Mouse (Mus musculus): ENCODE results near the gene Sugp1. TPM values are rescaled to one million over a fixed set of nuclear protein-coding genes. Genes with fewer than 3 reads are reported as not detected.

Sugp1 gene
- polyA plus RNA-seq, 1 experiment: 53.3 TPM

- no peak for TF ChIP-seq GATA1 (IDR thresholded peaks at IDR 0.05; ENCODE audit: low read length)
Observed at GRCm38 (mm10) chr8:70087836-70088650, 45.4 kb downstream of the Sugp1 start.

DNA sequence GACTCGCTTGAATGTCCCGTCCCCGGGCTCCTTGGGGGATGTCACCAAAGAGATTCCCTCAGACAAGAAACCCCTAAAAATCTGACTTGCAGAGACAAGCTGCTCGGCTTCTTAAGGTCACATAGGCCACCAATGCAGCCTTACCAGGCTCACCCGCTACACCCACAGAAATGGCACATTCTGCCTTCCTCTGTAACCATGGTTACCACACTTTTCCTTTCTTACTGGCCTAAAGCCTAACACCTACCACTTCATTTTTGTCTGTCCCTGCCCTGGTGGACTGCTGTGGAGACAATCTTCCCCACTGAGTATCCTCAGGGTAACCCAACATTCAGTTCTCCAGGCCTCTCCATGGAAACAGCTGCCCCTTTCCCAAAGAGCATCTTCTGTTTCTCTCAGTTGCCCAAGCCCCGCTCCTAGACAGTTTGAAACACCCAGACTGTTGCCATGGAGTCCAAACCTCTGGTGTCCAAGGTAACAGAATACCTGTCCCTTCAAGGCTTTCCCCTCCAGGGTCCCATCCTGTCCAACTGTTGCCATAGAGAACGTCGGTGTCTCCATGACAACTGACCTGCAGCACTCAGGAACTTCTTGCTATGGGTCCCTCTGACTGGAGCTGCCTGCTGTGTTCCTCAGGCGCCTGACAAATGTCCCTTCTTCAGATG lies 46.8 kb downstream of the Sugp1 start:
- no peak for TF ChIP-seq GATA1 (IDR thresholded peaks at IDR 0.05; ENCODE audit: low read length)

GRCm38 (mm10) chr8:70092786-70093185 lies 50.2 kb downstream of the Sugp1 start:
- no peak for TF ChIP-seq GATA1 (IDR thresholded peaks at IDR 0.05; ENCODE audit: low read length)

- no peak for TF ChIP-seq GATA1 (IDR thresholded peaks at IDR 0.05; ENCODE audit: low read length)
Observed at GRCm38 (mm10) chr8:70099276-70099675, 56.7 kb downstream of the Sugp1 start.

GRCm38 (mm10) chr8:70100241-70100640 lies 57.6 kb downstream of the Sugp1 start:
- no peak for TF ChIP-seq GATA1 (IDR thresholded peaks at IDR 0.05; ENCODE audit: low read length)

DNA sequence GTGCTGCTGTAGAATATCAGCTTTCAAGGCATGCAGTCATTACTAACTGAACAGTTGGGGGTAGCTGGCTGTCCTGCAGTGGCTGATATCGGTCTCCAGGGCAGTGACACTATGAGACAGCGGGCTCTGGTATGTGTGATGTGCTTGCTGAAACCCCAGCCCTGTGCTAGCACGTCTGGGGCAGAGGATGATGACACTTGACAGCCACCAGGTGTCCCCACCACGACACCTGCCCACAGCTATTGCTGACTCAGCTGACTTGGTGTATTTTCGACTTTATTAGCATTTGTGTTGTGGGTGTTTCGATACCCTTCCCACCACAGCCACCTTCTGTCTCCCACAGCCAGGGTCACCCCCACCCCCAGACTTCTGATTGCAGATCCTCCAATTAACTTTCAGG lies 61.9 kb downstream of the Sugp1 start:
- TF ChIP-seq GATA1 (IDR thresholded peaks at IDR 0.05; ENCODE audit: low read length): no peak

DNA sequence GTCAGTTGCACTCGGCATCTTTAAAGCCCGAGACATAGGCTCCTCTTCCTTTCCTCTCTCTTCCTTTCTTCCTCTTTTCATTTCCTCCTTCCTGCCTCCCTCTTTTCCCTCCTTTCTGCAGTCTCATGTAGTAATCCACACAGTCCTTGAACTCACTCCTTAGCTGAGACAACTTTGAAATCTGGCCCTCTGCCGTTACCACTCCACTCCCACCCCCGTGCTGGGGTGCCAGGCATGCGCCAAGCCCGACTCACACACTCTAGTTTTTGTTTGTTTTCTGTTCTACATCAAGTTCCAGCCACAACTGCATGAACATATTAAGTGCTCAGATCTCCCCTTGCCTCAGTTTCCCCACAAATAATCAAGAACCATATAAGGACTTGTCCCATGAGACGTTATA lies 62.3 kb downstream of the Sugp1 start:
- TF ChIP-seq GATA1 (IDR thresholded peaks at IDR 0.05; ENCODE audit: low read length): no peak

DNA sequence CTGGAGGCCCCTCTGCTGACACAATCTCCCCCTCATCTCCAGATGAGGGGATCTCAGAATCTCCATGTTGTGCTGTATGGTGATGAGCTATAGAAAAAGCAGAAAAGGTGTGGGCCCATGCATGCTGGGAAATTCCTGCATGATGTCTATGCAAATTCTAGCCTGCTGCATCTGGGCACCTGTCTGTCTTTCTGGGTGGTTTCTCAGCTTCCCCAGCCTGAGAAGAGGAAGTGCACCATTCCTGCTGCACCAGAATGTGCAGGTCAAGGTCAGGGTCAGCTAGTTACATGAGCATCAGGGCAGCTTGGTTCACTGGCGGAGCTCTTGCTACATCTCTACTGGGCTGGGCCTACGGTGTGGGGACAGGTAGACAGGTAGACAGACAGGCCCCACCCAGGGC lies 67.8 kb downstream of the Sugp1 start:
- no peak for TF ChIP-seq GATA1 (IDR thresholded peaks at IDR 0.05; ENCODE audit: low read length)

DNA sequence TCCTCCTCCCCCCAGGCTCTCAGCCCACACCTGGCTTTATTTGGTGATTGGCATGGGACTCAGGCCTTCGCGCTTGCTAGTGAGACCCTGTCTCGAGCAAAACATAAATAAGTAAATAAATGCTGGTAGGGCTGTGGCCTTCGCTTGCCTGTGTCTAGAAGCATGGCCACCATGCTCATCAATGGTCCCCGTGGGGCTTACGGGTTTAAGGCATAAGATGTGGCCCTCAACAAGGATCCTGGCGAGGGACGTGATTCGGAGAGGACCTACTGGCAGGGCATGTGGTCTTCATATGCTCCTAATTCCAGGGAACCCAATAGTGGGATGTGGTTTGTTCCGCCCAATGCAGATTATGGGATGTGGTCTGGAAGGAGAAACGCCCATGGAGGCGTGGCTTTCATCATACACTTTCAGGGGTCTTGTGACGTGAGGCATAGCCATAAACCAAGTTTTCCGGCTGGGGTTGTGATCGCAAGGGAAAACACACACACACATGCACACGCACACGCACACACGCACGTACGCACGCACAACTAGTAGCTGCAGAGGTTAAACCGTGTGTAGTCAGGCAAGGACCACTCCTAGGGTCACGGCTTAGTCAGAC lies 68.7 kb downstream of the Sugp1 start:
- TF ChIP-seq GATA1 (IDR thresholded peaks at IDR 0.05; ENCODE audit: low read length): no peak

GRCm38 (mm10) chr8:70112401-70113016 lies 69.9 kb downstream of the Sugp1 start:
- no peak for TF ChIP-seq GATA1 (IDR thresholded peaks at IDR 0.05; ENCODE audit: low read length)

DNA sequence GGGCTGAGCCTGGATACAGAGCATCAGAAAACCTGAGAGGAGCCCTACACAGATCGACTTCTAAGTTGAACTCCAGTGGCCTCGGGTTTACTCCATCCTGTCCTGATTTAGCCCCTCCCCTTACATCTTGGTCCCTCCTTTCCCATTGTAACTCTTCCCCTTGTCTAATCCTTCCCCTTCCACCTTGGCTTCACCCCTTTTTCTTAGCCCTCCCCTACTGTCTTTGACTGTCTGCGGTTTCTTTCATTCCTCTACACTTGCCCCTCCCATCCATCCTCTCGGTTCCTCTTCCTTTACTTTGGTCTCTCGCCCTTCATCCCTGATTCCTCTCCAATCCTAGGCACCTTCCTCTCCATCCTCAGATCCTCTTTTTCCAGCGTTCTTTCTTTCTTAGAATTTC lies 71.9 kb downstream of the Sugp1 start:
- TF ChIP-seq GATA1 (IDR thresholded peaks at IDR 0.05; ENCODE audit: low read length): no peak

GRCm38 (mm10) chr8:70114892-70115291 lies 72.3 kb downstream of the Sugp1 start:
- TF ChIP-seq GATA1 (IDR thresholded peaks at IDR 0.05; ENCODE audit: low read length): no peak

GRCm38 (mm10) chr8:70117611-70118010 lies 75.0 kb downstream of the Sugp1 start:
- no peak for TF ChIP-seq GATA1 (IDR thresholded peaks at IDR 0.05; ENCODE audit: low read length)

- TF ChIP-seq GATA1 (IDR thresholded peaks at IDR 0.05; ENCODE audit: low read length): no peak
Observed at GRCm38 (mm10) chr8:70118726-70119700, 76.4 kb downstream of the Sugp1 start.

GRCm38 (mm10) chr8:70120667-70121066 lies 78.1 kb downstream of the Sugp1 start, which contains the start of gene Ncan:
TSS of gene Ncan (minus strand) at chr8:70120873.
- no peak for TF ChIP-seq GATA1 (IDR thresholded peaks at IDR 0.05; ENCODE audit: low read length)

Other genes starting within 250 kb of the Sugp1 start
- 29.1 and 44.6 TPM in 2 replicates for gene Gmip, start 234.1 kb upstream of the Sugp1 start, polyA plus RNA-seq (2012)
- gene Lpar2, start 220.4 kb upstream of the Sugp1 start, polyA plus RNA-seq (2012): 0.38 and 0.43 TPM in 2 replicates
- gene Pbx4, start 210.3 kb upstream of the Sugp1 start, polyA plus RNA-seq (2012): 3.3 and 4.0 TPM in 2 replicates
- 0.02 and 0.03 TPM in 2 replicates for gene Cilp2, start 155.1 kb upstream of the Sugp1 start, polyA plus RNA-seq (2012)
- 0.13 and 0.17 TPM in 2 replicates for gene Tssk6, start 140.6 kb upstream of the Sugp1 start, polyA plus RNA-seq (2012)
- 148 and 187 TPM in 2 replicates for gene Ndufa13, start 140.3 kb upstream of the Sugp1 start, polyA plus RNA-seq (2012)
- gene Yjefn3, start 140.1 kb upstream of the Sugp1 start, polyA plus RNA-seq (2012): 4.4 and 7.0 TPM in 2 replicates
- gene Gatad2a, start 46.4 kb upstream of the Sugp1 start, polyA plus RNA-seq (2012): 79.8 and 115 TPM in 2 replicates
- gene Mau2, start 79 bp upstream of the Sugp1 start, polyA plus RNA-seq (2012): 44.0 and 45.1 TPM in 2 replicates
- 0.08 TPM in 1 of 2 replicates, not detected in the other for gene Tm6sf2, start 30.1 kb downstream of the Sugp1 start, polyA plus RNA-seq (2012)
- gene Hapln4, start 40.6 kb downstream of the Sugp1 start, polyA plus RNA-seq (2012): not detected in 2 replicates
- not detected in 2 replicates for gene Ncan, start 78.1 kb downstream of the Sugp1 start, polyA plus RNA-seq (2012)
- gene Nr2c2ap, start 88.5 kb downstream of the Sugp1 start, polyA plus RNA-seq (2012): 17.2 and 17.9 TPM in 2 replicates
- gene Rfxank, start 96.3 kb downstream of the Sugp1 start, polyA plus RNA-seq (2012): 3.2 and 6.5 TPM in 2 replicates
- gene Borcs8, start 96.7 kb downstream of the Sugp1 start, polyA plus RNA-seq (2012): 20.5 and 52.7 TPM in 2 replicates
- 2.7 and 3.6 TPM in 2 replicates for gene Mef2b, start 96.9 kb downstream of the Sugp1 start, polyA plus RNA-seq (2012)
- 130 and 149 TPM in 2 replicates for gene Tmem161a, start 129.5 kb downstream of the Sugp1 start, polyA plus RNA-seq (2012)
- 18.7 and 20.1 TPM in 2 replicates for gene Slc25a42, start 169.5 kb downstream of the Sugp1 start, polyA plus RNA-seq (2012)
- 21.8 and 26.2 TPM in 2 replicates for gene Sugp2, start 191.4 kb downstream of the Sugp1 start, polyA plus RNA-seq (2012)
- gene Armc6, start 191.7 kb downstream of the Sugp1 start, polyA plus RNA-seq (2012): 24.5 and 26.2 TPM in 2 replicates
- gene Homer3, start 240.0 kb downstream of the Sugp1 start, polyA plus RNA-seq (2012): 34.3 and 37.1 TPM in 2 replicates